Comparison of ENCODE assay signal across 25 mouse cellular contexts in genomic region chr17:45292883-45293282, GRCm38 (mm10).
A peak's percentile ranks its signal among the peaks of the same experiment; 100 is the strongest.
DNase-seq lines count a peak whose midpoint lies in the region; ATAC-seq and TF ChIP-seq lines count a peak whose summit lies in the region.
"Had no signal": no experiment of that assay in that cellular context is flagged by ENCODE, and none has a peak within 500 bp of the region (broad histone marks: within the 10 kb centered on the region; RNA-seq: fewer than 3 reads in every experiment).

No protein-coding gene starts in this region.

- H3K9ac ChIP-seq in embryonic facial prominence, embryonic 14.5 days (ENCODE audit: low read depth, low read length): no peak overlapping the region
- no peak overlapping the region for H3K9ac ChIP-seq in hindbrain, embryonic 13.5 days
- H3K9ac ChIP-seq in hindbrain, embryonic 16.5 days (ENCODE audit: low read depth, low read length): no peak overlapping the region
- H3K9ac ChIP-seq: forebrain, embryonic 12.5 days; forebrain, embryonic 15.5 days; heart, embryonic 13.5 days; hindbrain, embryonic 12.5 days had no signal

- no peak overlapping the region for H3K27ac ChIP-seq in embryonic facial prominence, embryonic 14.5 days (replicated peaks; ENCODE audit: low read depth, low read length)
- no peak overlapping the region for H3K27ac ChIP-seq in hindbrain, embryonic 13.5 days
- H3K27ac ChIP-seq in hindbrain, embryonic 16.5 days (ENCODE audit: low read depth, low read length): no peak overlapping the region
- H3K27ac ChIP-seq in left cerebral cortex, adult 2 months: no peak overlapping the region
- H3K27ac ChIP-seq: forebrain, embryonic 12.5 days; forebrain, embryonic 15.5 days; heart, adult 2 months; heart, embryonic 10.5 days; heart, embryonic 13.5 days; hindbrain, embryonic 12.5 days; hindbrain, postnatal 0 days had no signal

- intact Hi-C loops in left cerebral cortex, adult 2 months (cut with DNase I): no loop called here

- no peak for TF ChIP-seq CTCF in left cerebral cortex, adult 2 months (IDR thresholded peaks at IDR 0.05)

- DNase-seq in embryo, embryonic 10 days (ENCODE audit: low spot score): peak; percentile 20
- no peak for DNase-seq in embryo, embryonic 9.5 days (ENCODE audit: extremely low spot score)
- peak; percentile 68 for DNase-seq in embryonic facial prominence, embryonic 14.5 days (ENCODE audit: low spot score)
- peak; percentile 31 for DNase-seq in hindlimb bud, embryonic 11.5 days (ENCODE audit: extremely low spot score, low read depth, low spot score)
- no peak for DNase-seq in right cerebral cortex, adult 18-20 months
- no peak for DNase-seq in left cerebral cortex, adult 2 months (ENCODE audit: extremely low spot score in 1 of 2, low spot score in 2 of 2)
- DNase-seq: adrenal gland, postnatal 10 days; adrenal gland, postnatal 36 days; cerebellum, adult 18-20 months; cerebellum, adult 9-10 months; cerebellum, postnatal 14 days; gastrocnemius, postnatal 10 days; gastrocnemius, postnatal 36 days; heart, adult 2 months had no signal

- 53% methylated on average over 7 of the region's 7 CpGs for WGBS in embryonic facial prominence, embryonic 14.5 days
- 88% methylated on average over 7 of the region's 7 CpGs for WGBS in hindbrain, embryonic 13.5 days
- WGBS in hindbrain, embryonic 16.5 days: 85% methylated on average over 7 of the region's 7 CpGs

- no peak for ATAC-seq in embryonic facial prominence, embryonic 14.5 days (ENCODE audit: low read depth)
- no peak for ATAC-seq in hindbrain, embryonic 13.5 days (ENCODE audit: low FRiP score)
- ATAC-seq in hindbrain, embryonic 16.5 days: no peak
- ATAC-seq: forebrain, embryonic 15.5 days; hindbrain, postnatal 0 days; intestine, postnatal 0 days; Patski had no signal

- peaks cover 4% of the 10 kb centered on the region; the same call in 1 of the 2 replicates for H3K4me1 ChIP-seq in embryonic facial prominence, embryonic 14.5 days (ENCODE audit: control insufficient read depth, insufficient read depth, low read length)
- H3K4me1 ChIP-seq in hindbrain, embryonic 13.5 days (replicated peaks): no peaks in the 10 kb centered on the region
- no peaks in the 10 kb centered on the region for H3K4me1 ChIP-seq in hindbrain, embryonic 16.5 days (ENCODE audit: control insufficient read depth, insufficient read depth, low read depth, low read length)
- H3K4me1 ChIP-seq: forebrain, embryonic 12.5 days; forebrain, embryonic 15.5 days; heart, embryonic 10.5 days; heart, embryonic 13.5 days; hindbrain, embryonic 12.5 days had no signal

- H3K9me3 ChIP-seq in embryonic facial prominence, embryonic 14.5 days (ENCODE audit: control insufficient read depth, low read length): 0 out of 2 replicates have a peak, but pooled peaks cover 5% of the 10 kb centered on the region
- no peaks in the 10 kb centered on the region for H3K9me3 ChIP-seq in hindbrain, embryonic 13.5 days
- H3K9me3 ChIP-seq in hindbrain, embryonic 16.5 days (ENCODE audit: control insufficient read depth, low read length): no peaks in the 10 kb centered on the region
- H3K9me3 ChIP-seq: forebrain, embryonic 12.5 days; forebrain, embryonic 15.5 days; heart, embryonic 13.5 days; hindbrain, embryonic 12.5 days had no signal

- no peak overlapping the region for H3K4me2 ChIP-seq in embryonic facial prominence, embryonic 14.5 days (ENCODE audit: low read depth, low read length)
- no peak overlapping the region for H3K4me2 ChIP-seq in hindbrain, embryonic 13.5 days
- H3K4me2 ChIP-seq in hindbrain, embryonic 16.5 days (ENCODE audit: low read length): no peak overlapping the region
- H3K4me2 ChIP-seq: forebrain, embryonic 12.5 days; forebrain, embryonic 15.5 days; heart, embryonic 13.5 days; hindbrain, embryonic 12.5 days had no signal

- H3K27me3 ChIP-seq in embryonic facial prominence, embryonic 14.5 days (replicated peaks; ENCODE audit: control insufficient read depth, insufficient read depth, low read length): no peaks in the 10 kb centered on the region
- no peaks in the 10 kb centered on the region for H3K27me3 ChIP-seq in hindbrain, embryonic 13.5 days
- no peaks in the 10 kb centered on the region for H3K27me3 ChIP-seq in hindbrain, embryonic 16.5 days (replicated peaks; ENCODE audit: control insufficient read depth, insufficient read depth, low read length)
- H3K27me3 ChIP-seq: forebrain, embryonic 12.5 days; forebrain, embryonic 15.5 days; heart, embryonic 13.5 days; hindbrain, embryonic 12.5 days; Patski had no signal

- H3K36me3 ChIP-seq in embryonic facial prominence, embryonic 14.5 days (ENCODE audit: control insufficient read depth, insufficient read depth, low read length): no peaks in the 10 kb centered on the region
- no peaks in the 10 kb centered on the region for H3K36me3 ChIP-seq in hindbrain, embryonic 13.5 days
- H3K36me3 ChIP-seq in hindbrain, embryonic 16.5 days (ENCODE audit: control insufficient read depth, insufficient read depth, low read length): no peaks in the 10 kb centered on the region
- H3K36me3 ChIP-seq: forebrain, embryonic 12.5 days; forebrain, embryonic 15.5 days; heart, embryonic 10.5 days; heart, embryonic 13.5 days; hindbrain, embryonic 12.5 days had no signal

- no peak overlapping the region for H3K4me3 ChIP-seq in embryonic facial prominence, embryonic 14.5 days (ENCODE audit: low read depth, low read length)
- no peak overlapping the region for H3K4me3 ChIP-seq in hindbrain, embryonic 13.5 days
- no peak overlapping the region for H3K4me3 ChIP-seq in hindbrain, embryonic 16.5 days (ENCODE audit: low read length)
- H3K4me3 ChIP-seq in left cerebral cortex, adult 2 months: no peak overlapping the region
- H3K4me3 ChIP-seq: erythroblast, embryonic 14.5 days; forebrain, embryonic 12.5 days; forebrain, embryonic 15.5 days; heart, adult 2 months; heart, embryonic 10.5 days; heart, embryonic 13.5 days; hindbrain, embryonic 12.5 days had no signal

Comparison
In these comparisons a context has a peak if more than half of its experiments do, and no peak if none do; other contexts are left out.
1. DNase-seq: peak in embryo, embryonic 10 days (single experiment), embryonic facial prominence, embryonic 14.5 days (single experiment) and hindlimb bud, embryonic 11.5 days (single experiment); none in embryo, embryonic 9.5 days (single experiment), right cerebral cortex, adult 18-20 months (single experiment) and left cerebral cortex, adult 2 months (0 of 2).